Mouse (Mus musculus) forebrain, embryonic 13.5 days (tissue): ENCODE data around the gene Cyp2u1. TPM values are rescaled to one million over a fixed set of nuclear protein-coding genes. Genes with fewer than 3 reads are reported as not detected.
"Not testable (repeated sequence)": the region's sequence is repeated elsewhere in the genome, so short reads cannot be mapped to it uniquely, and the experiment has no call there.

Experiments used
- ATAC-seq: fragments of 200-750 bp; cut with Nextera tagmentation; 2 replicates; pipeline ENCODE4 v1.8.0; 2017
- H3K27ac ChIP-seq: fragments of 300-500 bp; sonication (generic); 2 replicates; pipeline ENCODE4 v1.5.1; 2015; ENCODE audit warnings: inconsistent platforms, mild to moderate bottlenecking, moderate library complexity
- H3K27me3 ChIP-seq: fragments of 300-500 bp; sonication (generic); 2 replicates; pipeline ENCODE4 v1.6.1; 2015; ENCODE audit warnings: mild to moderate bottlenecking, inconsistent platforms
- H3K36me3 ChIP-seq: fragments of 300-500 bp; sonication (generic); 2 replicates; pipeline ENCODE4 v1.6.1; 2015; ENCODE audit warnings: mild to moderate bottlenecking, inconsistent platforms; ENCODE audit not compliant: poor library complexity, severe bottlenecking
- H3K4me1 ChIP-seq: fragments of 300-500 bp; sonication (generic); 2 replicates; pipeline ENCODE4 v1.6.1; 2015; ENCODE audit warnings: inconsistent platforms
- H3K4me2 ChIP-seq: fragments of 300-500 bp; sonication (generic); 2 replicates; pipeline ENCODE4 v1.6.1; 2015; ENCODE audit warnings: inconsistent platforms, mild to moderate bottlenecking, moderate library complexity
- H3K4me3 ChIP-seq: fragments of 300-500 bp; sonication (generic); 2 replicates; pipeline ENCODE4 v1.5.1; 2015; ENCODE audit warnings: mild to moderate bottlenecking, inconsistent platforms
- H3K9ac ChIP-seq: fragments of 300-500 bp; sonication (generic); 2 replicates; pipeline ENCODE4 v1.6.1; 2015; ENCODE audit warnings: mild to moderate bottlenecking, inconsistent platforms
- H3K9me3 ChIP-seq: fragments of 300-500 bp; sonication (generic); replicated peaks from 2 replicates; pipeline ENCODE4 v1.6.1; 2016; ENCODE audit warnings: inconsistent platforms
- WGBS: fragments of 180-500 bp; shearing (Covaris S2); methylation state at CpG from one replicate; pipeline ENCODE4 v1.1.7; 2015; 5-methylcytosine and 5-hydroxymethylcytosine counted together
- polyA plus RNA-seq: library from polyadenylated mRNA; unstranded; fragments of >200 nt; fragmentation: Nextera tagmentation; extraction: Ambion mirVana; gene quantifications from 2 replicates; pipeline ENCODE4 v1.2.1, GENCODE M21; 2015

Cyp2u1 gene
- 3.4 and 4.7 TPM in 2 replicates for polyA plus RNA-seq

DNA sequence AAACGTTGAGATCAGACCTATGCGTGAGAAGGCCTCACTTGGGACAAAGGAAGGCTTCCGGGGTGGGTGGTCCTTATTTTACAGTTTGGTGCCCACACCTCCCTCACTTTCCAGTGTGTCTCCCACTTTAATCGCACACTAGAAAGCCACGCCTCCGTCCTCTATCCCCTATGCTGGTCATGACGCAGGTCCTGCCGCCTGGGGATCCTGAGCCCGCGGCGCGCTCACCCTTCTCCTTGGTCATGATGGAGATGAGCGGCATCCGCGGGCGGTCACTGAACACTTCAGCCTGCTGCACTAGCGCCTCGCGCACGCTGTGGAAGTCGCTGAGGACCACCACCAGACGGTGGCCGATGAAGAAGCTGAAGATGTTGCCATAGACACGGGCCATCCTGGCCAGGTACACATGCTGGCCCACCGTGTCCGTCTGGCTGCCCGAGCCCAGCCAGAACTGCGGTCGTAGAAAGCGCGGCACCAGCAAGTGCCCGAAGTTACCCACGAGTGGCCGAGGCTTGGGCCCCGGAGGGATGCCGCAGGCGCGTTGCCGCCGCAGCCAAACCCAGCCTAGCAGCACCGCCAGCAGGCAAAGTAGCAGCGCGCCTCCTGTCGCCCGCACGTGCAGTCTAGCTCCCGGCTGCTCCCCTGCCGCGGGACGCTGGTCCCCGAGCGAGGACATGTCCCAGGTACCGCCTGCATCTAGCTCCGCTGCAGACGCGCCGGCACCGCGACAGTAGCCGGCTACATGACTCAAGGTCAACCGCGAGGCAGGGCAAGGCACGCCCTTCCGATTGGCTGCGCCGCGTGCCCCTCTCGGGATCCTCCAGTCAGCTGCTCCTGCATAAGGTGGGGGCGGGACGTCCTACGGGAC lies at the start of gene Cyp2u1:
TSS of gene Cyp2u1 (minus strand) at position 776 of the 868 bp plus-strand sequence.
- Histone ChIP-seq H3K27me3 (peaks cover 4% of the 10 kb centered on the region; the same call in 1 of the 2 replicates), H3K9ac (peak within 1 kb of the TSS; percentile 79), H3K4me1 (peaks cover 12% of the 10 kb centered on the region; the same call in 1 of the 2 replicates), H3K9me3 (no peaks in the 10 kb centered on the region), H3K4me2 (peak within 1 kb of the TSS; percentile 96), H3K27ac (peak within 1 kb of the TSS; percentile 59), H3K4me3 (peak within 1 kb of the TSS; percentile 64), H3K36me3 (no peaks in the 10 kb centered on the region)
- WGBS: under 1% methylated on average over 71 of the region's 71 CpGs
- ATAC-seq: peak; percentile 98

DNA sequence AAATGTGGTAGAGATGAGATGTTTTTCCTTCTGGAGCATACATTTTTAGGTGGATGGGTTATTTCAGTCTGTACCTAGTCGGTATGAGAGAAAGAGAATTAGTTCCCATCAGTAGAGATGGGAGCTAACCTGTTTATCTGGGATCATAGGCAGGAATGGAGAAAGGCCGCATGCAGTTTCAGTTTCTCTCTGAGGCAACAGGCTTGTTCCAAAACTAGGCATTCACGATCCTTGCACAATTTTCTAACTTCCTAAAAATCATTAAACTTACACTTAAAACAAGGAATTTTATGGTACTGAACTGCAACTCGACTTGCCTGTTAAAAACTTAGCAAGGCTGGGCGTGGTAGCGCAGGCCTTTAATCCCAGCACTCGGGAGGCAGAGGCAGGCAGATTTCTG lies 47.5 kb upstream of the Cyp2u1 start:
- H3K36me3 ChIP-seq: no peaks in the 10 kb centered on the region
- ATAC-seq: no peak
- WGBS: 92% methylated on average over 7 of the region's 7 CpGs
- no peaks in the 10 kb centered on the region for H3K4me1 ChIP-seq
- H3K4me2 ChIP-seq: no peak overlapping the region
- no peak overlapping the region for H3K4me3 ChIP-seq
- no peak overlapping the region for H3K27ac ChIP-seq
- H3K9ac ChIP-seq: no peak overlapping the region
- no peaks in the 10 kb centered on the region for H3K9me3 ChIP-seq
- no peaks in the 10 kb centered on the region for H3K27me3 ChIP-seq

DNA sequence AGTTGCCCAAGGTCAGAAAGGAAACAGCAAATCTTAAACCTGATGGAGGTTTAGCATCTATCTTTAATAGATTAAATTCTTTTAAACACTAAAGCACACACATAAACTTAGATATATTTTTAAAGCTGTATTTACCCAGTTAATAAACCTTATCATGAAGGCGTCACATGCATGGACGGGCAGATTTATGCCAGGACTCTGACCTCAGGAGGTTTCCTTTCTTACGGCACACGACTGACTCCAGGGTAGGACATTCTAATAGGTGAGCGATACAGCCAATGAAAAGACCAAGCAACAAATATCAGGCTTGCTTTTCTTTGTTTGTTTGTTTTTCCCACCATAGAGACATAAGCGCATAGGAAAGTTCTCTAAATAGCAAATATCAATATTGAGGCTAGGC lies 46.0 kb upstream of the Cyp2u1 start:
- Histone ChIP-seq H3K9ac (no peak overlapping the region), H3K27me3 (no peaks in the 10 kb centered on the region), H3K4me3 (no peak overlapping the region), H3K4me2 (no peak overlapping the region), H3K27ac (no peak overlapping the region), H3K4me1 (no peaks in the 10 kb centered on the region), H3K9me3 (no peaks in the 10 kb centered on the region), H3K36me3 (no peaks in the 10 kb centered on the region)
- WGBS: 83% methylated on average over 6 of the region's 6 CpGs
- ATAC-seq: no peak

DNA sequence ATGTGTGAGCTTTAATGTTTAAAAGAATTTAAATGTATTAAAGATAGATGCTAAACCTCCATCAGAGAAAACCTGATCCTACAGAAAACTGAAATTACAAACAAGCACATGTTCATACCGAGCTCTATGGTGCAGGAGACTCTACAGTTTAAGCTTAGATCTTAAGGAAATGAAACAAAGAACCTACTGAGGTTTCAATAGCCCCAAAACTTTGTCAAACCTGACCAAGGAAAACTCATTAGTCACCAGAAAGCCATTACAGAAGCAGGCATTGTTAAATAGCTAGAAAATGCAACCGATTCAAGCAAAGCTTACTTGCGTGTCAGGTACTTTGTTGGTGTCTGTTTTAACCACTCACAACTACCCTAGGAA lies 45.5 kb upstream of the Cyp2u1 start:
- no peak overlapping the region for H3K27ac ChIP-seq
- no peaks in the 10 kb centered on the region for H3K9me3 ChIP-seq
- no peak for ATAC-seq
- WGBS: 49% methylated on average over 3 of the region's 3 CpGs
- no peak overlapping the region for H3K4me2 ChIP-seq
- H3K27me3 ChIP-seq: no peaks in the 10 kb centered on the region
- H3K4me1 ChIP-seq: no peaks in the 10 kb centered on the region
- no peak overlapping the region for H3K9ac ChIP-seq
- no peaks in the 10 kb centered on the region for H3K36me3 ChIP-seq
- H3K4me3 ChIP-seq: no peak overlapping the region

DNA sequence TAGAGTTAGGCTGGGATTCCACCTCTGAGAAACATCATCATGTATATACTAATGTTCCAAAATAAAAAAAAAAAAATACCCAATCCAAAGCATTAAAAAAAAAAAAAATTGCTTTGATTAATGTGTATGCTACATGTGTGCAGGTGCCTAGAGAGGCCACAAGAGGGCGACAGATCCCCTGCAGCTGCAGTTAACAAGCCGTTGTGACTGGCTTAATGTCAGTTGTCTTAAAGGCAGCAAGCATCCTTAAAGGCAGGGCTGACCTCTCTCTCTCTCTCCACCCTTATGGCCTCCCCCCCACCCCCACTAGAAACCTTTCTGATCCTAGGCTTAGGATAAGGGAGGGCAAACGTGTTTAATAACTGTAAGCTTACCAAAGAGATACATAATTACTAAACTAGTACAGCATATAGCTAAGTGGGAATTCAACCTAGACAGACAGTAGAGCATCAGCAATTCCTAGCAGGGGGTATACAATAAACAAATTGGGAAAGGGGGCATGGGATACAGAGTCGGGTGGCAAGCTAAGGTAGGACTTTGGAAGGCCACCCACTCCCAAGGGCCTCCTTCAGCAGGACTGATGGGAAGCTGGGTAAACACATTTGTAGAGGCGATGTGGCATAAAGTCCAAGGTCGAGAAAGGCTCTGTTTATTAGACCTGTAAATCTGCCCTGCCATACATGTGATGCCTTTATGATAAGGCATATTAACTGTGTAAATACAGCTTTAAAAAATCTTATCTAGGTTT lies 45.0 kb upstream of the Cyp2u1 start:
- Histone ChIP-seq H3K4me2 (no peak overlapping the region), H3K36me3 (no peaks in the 10 kb centered on the region), H3K27ac (no peak overlapping the region), H3K27me3 (no peaks in the 10 kb centered on the region), H3K4me1 (no peaks in the 10 kb centered on the region), H3K9ac (no peak overlapping the region), H3K9me3 (no peaks in the 10 kb centered on the region), H3K4me3 (no peak overlapping the region)
- 66% methylated on average over 6 of the region's 6 CpGs for WGBS
- ATAC-seq: no peak; the same call in 1 of the 2 replicates

DNA sequence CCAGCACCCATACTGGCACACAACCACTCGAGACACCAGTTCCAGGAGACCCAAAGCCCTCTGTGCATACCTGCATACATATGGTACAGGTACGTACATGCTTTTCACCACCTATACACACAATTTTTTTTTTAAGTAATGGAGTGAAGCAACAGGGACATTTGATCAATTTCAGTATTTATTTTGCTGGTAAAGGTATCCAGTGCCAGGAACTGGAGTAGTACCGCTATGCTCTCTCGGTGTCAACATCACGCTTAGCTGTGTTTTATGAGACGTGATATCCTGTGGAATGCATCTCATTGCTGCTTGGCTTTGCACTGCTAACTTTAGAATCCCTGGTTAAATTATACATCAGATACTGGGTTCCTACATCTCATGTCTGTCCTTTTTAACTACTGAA lies 42.9 kb upstream of the Cyp2u1 start:
- H3K27me3 ChIP-seq: no peaks in the 10 kb centered on the region
- no peaks in the 10 kb centered on the region for H3K9me3 ChIP-seq
- H3K27ac ChIP-seq: no peak overlapping the region
- no peak overlapping the region for H3K4me3 ChIP-seq
- no peak overlapping the region for H3K9ac ChIP-seq
- H3K4me2 ChIP-seq: no peak overlapping the region
- ATAC-seq: no peak
- H3K36me3 ChIP-seq: no peaks in the 10 kb centered on the region
- H3K4me1 ChIP-seq: no peaks in the 10 kb centered on the region
- 91% methylated on average over 6 of the region's 6 CpGs for WGBS

DNA sequence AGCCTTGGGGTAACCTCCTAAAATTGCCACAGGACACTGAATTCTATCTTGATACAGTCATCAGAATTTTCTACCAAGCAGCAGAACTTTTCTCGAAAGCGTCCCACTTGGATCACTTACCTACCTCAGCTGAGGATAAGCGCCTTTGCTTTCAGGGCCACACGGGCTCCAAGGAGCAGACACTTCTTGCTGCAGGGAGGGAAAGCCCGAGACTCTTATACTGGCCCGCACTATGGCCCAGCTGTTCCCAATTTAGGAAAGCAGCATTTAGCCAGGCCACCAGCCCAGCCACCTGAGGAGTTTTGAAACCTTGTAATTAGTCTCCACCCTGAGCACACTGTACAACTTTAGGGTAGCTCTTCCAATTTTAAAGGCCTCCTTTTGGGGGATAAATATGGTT lies 40.3 kb upstream of the Cyp2u1 start:
- Histone ChIP-seq H3K9me3 (no peaks in the 10 kb centered on the region), H3K9ac (no peak overlapping the region), H3K4me2 (no peak overlapping the region), H3K27me3 (no peaks in the 10 kb centered on the region), H3K4me3 (no peak overlapping the region), H3K27ac (no peak overlapping the region), H3K4me1 (no peaks in the 10 kb centered on the region), H3K36me3 (no peaks in the 10 kb centered on the region)
- 90% methylated on average over 6 of the region's 6 CpGs for WGBS
- no peak for ATAC-seq

DNA sequence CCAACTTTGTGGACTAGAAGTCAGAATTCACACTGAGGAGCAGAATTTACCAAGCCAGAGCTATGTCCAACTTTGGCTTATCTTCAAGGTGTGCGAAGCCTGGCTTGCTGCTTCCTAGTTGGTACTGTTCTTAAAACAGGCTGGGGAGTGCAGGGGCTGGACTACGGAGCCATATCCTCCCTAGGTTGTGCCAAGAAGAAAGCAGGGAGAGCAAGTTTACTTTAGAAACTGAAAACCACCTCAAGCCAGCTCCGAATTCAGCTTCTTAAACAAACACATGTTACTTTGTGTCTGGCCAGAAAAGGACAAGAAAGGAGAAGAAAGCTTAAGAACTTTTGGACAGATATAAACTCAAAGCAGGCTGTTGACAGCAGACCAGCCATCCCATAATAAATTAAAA lies 37.9 kb upstream of the Cyp2u1 start:
- ATAC-seq: no peak
- Histone ChIP-seq H3K4me1 (no peaks in the 10 kb centered on the region), H3K4me3 (no peak overlapping the region), H3K9ac (no peak overlapping the region), H3K4me2 (no peak overlapping the region), H3K27me3 (no peaks in the 10 kb centered on the region), H3K27ac (no peak overlapping the region), H3K9me3 (no peaks in the 10 kb centered on the region), H3K36me3 (no peaks in the 10 kb centered on the region)
- WGBS: 91% methylated on average over 3 of the region's 3 CpGs

DNA sequence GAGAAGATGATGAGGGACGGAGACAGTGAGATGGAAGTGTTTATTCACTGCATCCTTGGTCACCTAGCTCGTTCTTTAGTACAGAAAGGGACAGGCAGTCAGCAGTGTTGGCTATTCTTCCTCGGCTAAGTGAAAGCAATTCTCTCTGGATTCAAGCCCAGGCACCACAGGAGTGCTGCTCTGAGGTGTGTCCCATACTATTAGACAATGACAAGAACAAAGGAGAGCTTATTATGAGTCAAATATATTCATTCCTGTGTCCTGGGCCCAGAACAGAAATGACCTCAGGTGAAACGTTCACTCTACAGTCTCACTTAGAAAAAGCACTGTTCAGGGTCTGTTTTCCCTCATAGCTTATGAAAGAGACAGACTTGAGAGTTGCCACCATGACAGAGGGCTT lies 36.3 kb upstream of the Cyp2u1 start:
- Histone ChIP-seq H3K9ac (no peak overlapping the region), H3K4me1 (0 out of 2 replicates have a peak, but pooled peaks cover 4% of the 10 kb centered on the region), H3K27ac (no peak overlapping the region), H3K9me3 (no peaks in the 10 kb centered on the region), H3K27me3 (peaks cover 12% of the 10 kb centered on the region; the same call in 1 of the 2 replicates), H3K36me3 (no peaks in the 10 kb centered on the region), H3K4me3 (no peak overlapping the region), H3K4me2 (no peak overlapping the region)
- WGBS: 50% methylated on average over 4 of the region's 4 CpGs
- ATAC-seq: no peak

DNA sequence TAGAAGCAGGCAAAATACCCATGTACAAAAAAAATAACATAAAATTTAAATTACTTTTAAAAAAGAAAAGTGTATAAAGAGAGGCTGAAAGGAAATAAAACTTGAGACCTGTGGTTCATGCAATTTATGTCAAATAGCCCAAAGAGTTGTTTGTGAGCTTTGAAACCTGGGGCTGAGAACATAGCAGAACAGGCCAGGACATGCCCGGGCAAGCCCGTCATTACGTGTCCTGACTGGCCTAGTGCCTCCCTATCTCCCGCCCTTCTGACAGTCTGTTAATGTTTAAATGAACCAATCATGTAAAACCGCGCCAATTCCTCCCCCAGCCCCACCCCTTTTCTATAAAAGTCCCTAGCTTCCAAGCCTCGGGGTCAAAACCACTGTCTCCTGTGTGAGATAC lies 34.7 kb upstream of the Cyp2u1 start:
- peaks cover 21% of the 10 kb centered on the region for H3K27me3 ChIP-seq
- 96% methylated on average over 7 of the region's 7 CpGs for WGBS
- H3K9me3 ChIP-seq, H3K9ac ChIP-seq, H3K27ac ChIP-seq, H3K4me3 ChIP-seq, H3K4me1 ChIP-seq, H3K36me3 ChIP-seq, H3K4me2 ChIP-seq, ATAC-seq: not testable (repeated sequence)

DNA sequence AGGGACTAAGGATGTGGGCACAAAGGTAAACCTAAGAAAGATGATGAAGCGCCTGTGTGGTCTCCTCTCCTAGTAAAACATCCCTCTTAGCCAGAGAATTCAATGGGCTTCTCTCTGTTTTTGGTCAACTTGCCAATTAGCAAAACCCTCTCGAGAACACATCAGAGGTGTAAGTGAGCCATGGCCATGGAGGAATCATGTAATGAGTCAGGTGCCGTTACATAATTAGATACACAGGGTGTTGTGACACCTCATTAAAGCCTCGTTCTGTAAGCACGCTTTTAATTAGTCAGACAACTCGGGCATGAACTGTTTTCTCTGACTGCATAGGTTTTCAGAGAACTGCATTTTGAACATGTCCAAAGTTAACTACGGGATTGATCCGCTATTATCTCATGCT lies 33.6 kb upstream of the Cyp2u1 start:
- 37% methylated on average over 8 of the region's 8 CpGs for WGBS
- peaks cover 25% of the 10 kb centered on the region for H3K27me3 ChIP-seq
- H3K27ac ChIP-seq: no peak overlapping the region
- 0 out of 2 replicates have a peak, but pooled peaks cover 4% of the 10 kb centered on the region for H3K4me1 ChIP-seq
- H3K9ac ChIP-seq: no peak overlapping the region
- no peak overlapping the region for H3K4me3 ChIP-seq
- H3K9me3 ChIP-seq: no peaks in the 10 kb centered on the region
- H3K4me2 ChIP-seq: no peak overlapping the region
- no peaks in the 10 kb centered on the region for H3K36me3 ChIP-seq
- ATAC-seq: peak; percentile 81; the same call in 1 of the 2 replicates

DNA sequence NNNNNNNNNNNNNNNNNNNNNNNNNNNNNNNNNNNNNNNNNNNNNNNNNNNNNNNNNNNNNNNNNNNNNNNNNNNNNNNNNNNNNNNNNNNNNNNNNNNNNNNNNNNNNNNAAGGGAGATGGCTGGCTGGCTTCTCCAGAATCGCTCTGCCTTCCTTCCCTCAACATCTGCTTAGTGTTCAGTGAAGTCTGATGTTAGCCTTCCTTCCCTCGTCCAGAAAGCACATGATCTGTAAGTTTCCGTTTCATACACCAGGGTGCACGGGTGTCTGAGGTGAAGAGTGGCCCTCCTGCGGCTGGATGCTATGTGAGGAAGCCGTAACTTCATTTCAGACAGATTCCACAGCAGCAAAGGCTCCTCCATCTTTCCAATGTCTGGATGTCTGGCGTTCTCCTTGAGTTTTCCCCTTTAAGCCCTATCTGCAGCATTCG lies 32.1 kb upstream of the Cyp2u1 start:
- no peak overlapping the region for H3K4me2 ChIP-seq
- no peaks in the 10 kb centered on the region for H3K9me3 ChIP-seq
- H3K36me3 ChIP-seq: no peaks in the 10 kb centered on the region
- H3K27ac ChIP-seq: no peak overlapping the region
- WGBS: 91% methylated on average over 8 of the region's 8 CpGs
- H3K9ac ChIP-seq: no peak overlapping the region
- H3K4me3 ChIP-seq: no peak overlapping the region
- ATAC-seq: no peak
- H3K27me3 ChIP-seq: peaks cover 25% of the 10 kb centered on the region
- 0 out of 2 replicates have a peak, but pooled peaks cover 4% of the 10 kb centered on the region for H3K4me1 ChIP-seq
